Mouse (Mus musculus) neural tube, embryonic 13.5 days (tissue): ENCODE measurements around the gene Olfr592. TPM values are rescaled to one million over a fixed set of nuclear protein-coding genes. Genes with fewer than 3 reads are reported as not detected.
"Not testable (repeated sequence)": the region's sequence is repeated elsewhere in the genome, so short reads cannot be mapped to it uniquely, and the experiment has no call there.

ENCODE experiments used
- ATAC-seq: fragments of 200-750 bp; cut with Nextera tagmentation; 2 replicates; pipeline ENCODE4 v1.8.0; 2017; ENCODE audit warnings: low read depth, mild to moderate bottlenecking, moderate TSS enrichment, moderate library complexity
- H3K27ac ChIP-seq: fragments of 300-500 bp; sonication (generic); replicated peaks from 2 replicates; pipeline ENCODE4 v1.5.1; 2015; ENCODE audit warnings: moderate library complexity, mild to moderate bottlenecking, inconsistent platforms
- H3K27me3 ChIP-seq: fragments of 300-500 bp; sonication (generic); 2 replicates; pipeline ENCODE4 v1.6.1; 2015; ENCODE audit warnings: mild to moderate bottlenecking, inconsistent platforms
- H3K36me3 ChIP-seq: fragments of 300-500 bp; sonication (generic); 2 replicates; pipeline ENCODE4 v1.6.1; 2015; ENCODE audit warnings: mild to moderate bottlenecking, inconsistent platforms
- H3K4me1 ChIP-seq: fragments of 300-500 bp; sonication (generic); replicated peaks from 2 replicates; pipeline ENCODE4 v1.6.1; 2015; ENCODE audit warnings: inconsistent platforms
- H3K4me2 ChIP-seq: fragments of 300-500 bp; sonication (generic); 2 replicates; pipeline ENCODE4 v1.6.1; 2015; ENCODE audit warnings: inconsistent platforms, mild to moderate bottlenecking, moderate library complexity
- H3K4me3 ChIP-seq: fragments of 300-500 bp; sonication (generic); 2 replicates; pipeline ENCODE4 v1.5.1; 2015; ENCODE audit warnings: mild to moderate bottlenecking, inconsistent platforms
- H3K9ac ChIP-seq: fragments of 300-500 bp; sonication (generic); 2 replicates; pipeline ENCODE4 v1.6.1; 2015; ENCODE audit warnings: moderate library complexity, mild to moderate bottlenecking, inconsistent platforms
- H3K9me3 ChIP-seq: fragments of 300-500 bp; sonication (generic); 2 replicates; pipeline ENCODE4 v1.6.1; 2016; ENCODE audit warnings: inconsistent platforms
- WGBS: fragments of 180-500 bp; shearing (Covaris S2); methylation state at CpG from one replicate; pipeline ENCODE4 v1.1.7; 2015; 5-methylcytosine and 5-hydroxymethylcytosine counted together
- polyA plus RNA-seq: library from polyadenylated mRNA; unstranded; fragments of >200 nt; fragmentation: Nextera tagmentation; extraction: Ambion mirVana; gene quantifications from 2 replicates; pipeline ENCODE4 v1.2.1, GENCODE M21; 2015

Olfr592 gene
- not detected in 2 replicates for polyA plus RNA-seq

GRCm38 (mm10) chr7:103184503-103184902 lies at the start of gene Olfr592:
Olfr592 (plus strand) TSS chr7:103184803.
- not testable (repeated sequence) for H3K4me2 ChIP-seq, H3K4me1 ChIP-seq, H3K27ac ChIP-seq, H3K27me3 ChIP-seq, H3K4me3 ChIP-seq, ATAC-seq, H3K9ac ChIP-seq, H3K36me3 ChIP-seq
- peaks cover 10% of the 10 kb centered on the region; the same call in 1 of the 2 replicates for H3K9me3 ChIP-seq
- 83% methylated on average over 1 of the region's 1 CpGs for WGBS

- no peak for ATAC-seq
Observed at GRCm38 (mm10) chr7:103140579-103140978, 44.0 kb upstream of the Olfr592 start, which contains the start of gene Olfr588-ps1. Olfr588-ps1 (plus strand) TSS chr7:103140879.

GRCm38 (mm10) chr7:103156256-103156655 lies 28.3 kb upstream of the Olfr592 start, which contains the start of gene Olfr589:
Olfr589 (minus strand) TSS chr7:103156356.
- H3K27ac ChIP-seq = no peak within 1 kb of the TSS
- no peaks in the 10 kb centered on the region for H3K36me3 ChIP-seq
- H3K4me3 ChIP-seq = no peak within 1 kb of the TSS
- H3K27me3 ChIP-seq = no peaks in the 10 kb centered on the region
- H3K4me2 ChIP-seq = no peak within 1 kb of the TSS
- H3K9me3 ChIP-seq = no peaks in the 10 kb centered on the region
- H3K4me1 ChIP-seq = no peaks in the 10 kb centered on the region
- ATAC-seq = no peak
- 75% methylated on average over 2 of the region's 2 CpGs for WGBS
- H3K9ac ChIP-seq = no peak within 1 kb of the TSS

More at GRCm38 (mm10) chr7:103140579-103140978, 44.0 kb upstream of the Olfr592 start, which contains the start of gene Olfr588-ps1:
- Histone ChIP-seq H3K27ac (no peak within 1 kb of the TSS), H3K36me3 (no peaks in the 10 kb centered on the region), H3K4me2 (no peak within 1 kb of the TSS), H3K4me1 (no peaks in the 10 kb centered on the region), H3K9ac (no peak within 1 kb of the TSS), H3K27me3 (no peaks in the 10 kb centered on the region), H3K9me3 (no peaks in the 10 kb centered on the region), H3K4me3 (no peak within 1 kb of the TSS)
- 78% methylated on average over 1 of the region's 1 CpGs for WGBS

GRCm38 (mm10) chr7:103169697-103170096 lies 14.9 kb upstream of the Olfr592 start:
- 81% methylated on average over 5 of the region's 5 CpGs for WGBS
- no peaks in the 10 kb centered on the region for H3K4me1 ChIP-seq
- no peak overlapping the region for H3K27ac ChIP-seq
- no peaks in the 10 kb centered on the region for H3K36me3 ChIP-seq
- H3K4me2 ChIP-seq = no peak overlapping the region
- H3K9ac ChIP-seq = no peak overlapping the region
- no peaks in the 10 kb centered on the region for H3K9me3 ChIP-seq
- no peak for ATAC-seq
- H3K27me3 ChIP-seq = no peaks in the 10 kb centered on the region
- H3K4me3 ChIP-seq = no peak overlapping the region

GRCm38 (mm10) chr7:103178240-103178639 lies 6.4 kb upstream of the Olfr592 start, which contains the start of gene Olfr591:
Olfr591 (minus strand) TSS chr7:103178340.
- 68% methylated on average over 1 of the region's 1 CpGs for WGBS
- ATAC-seq = no peak
- H3K9me3 ChIP-seq = peaks cover 10% of the 10 kb centered on the region; the same call in 1 of the 2 replicates

GRCm38 (mm10) chr7:103211562-103211961 lies 27.0 kb downstream of the Olfr592 start, which contains the start of gene Olfr593:
Olfr593 (plus strand) TSS chr7:103211862.
- H3K9me3 ChIP-seq = no peaks in the 10 kb centered on the region
- H3K4me3 ChIP-seq = no peak within 1 kb of the TSS
- no peaks in the 10 kb centered on the region for H3K4me1 ChIP-seq
- H3K27me3 ChIP-seq = no peaks in the 10 kb centered on the region
- WGBS = 79% methylated on average over 1 of the region's 1 CpGs
- no peak within 1 kb of the TSS for H3K9ac ChIP-seq
- no peaks in the 10 kb centered on the region for H3K36me3 ChIP-seq
- no peak for ATAC-seq
- H3K4me2 ChIP-seq = no peak within 1 kb of the TSS
- H3K27ac ChIP-seq = no peak within 1 kb of the TSS

More at GRCm38 (mm10) chr7:103178240-103178639, 6.4 kb upstream of the Olfr592 start, which contains the start of gene Olfr591:
- Histone ChIP-seq H3K4me2 (no peak within 1 kb of the TSS), H3K9ac (no peak within 1 kb of the TSS), H3K36me3 (no peaks in the 10 kb centered on the region), H3K4me3 (no peak within 1 kb of the TSS), H3K4me1 (no peaks in the 10 kb centered on the region), H3K27ac (no peak within 1 kb of the TSS), H3K27me3 (no peaks in the 10 kb centered on the region)

- 92% methylated on average over 5 of the region's 5 CpGs for WGBS
- not testable (repeated sequence) for H3K27me3 ChIP-seq
Observed at GRCm38 (mm10) chr7:103212050-103212449, 27.4 kb downstream of the Olfr592 start.

GRCm38 (mm10) chr7:103216696-103217095 lies 32.1 kb downstream of the Olfr592 start, which contains the start of gene Olfr594:
Olfr594 (plus strand) TSS chr7:103216996.
- no peak for ATAC-seq
- Histone ChIP-seq H3K36me3 (no peaks in the 10 kb centered on the region), H3K4me3 (no peak within 1 kb of the TSS), H3K27ac (no peak within 1 kb of the TSS), H3K4me2 (no peak within 1 kb of the TSS), H3K27me3 (no peaks in the 10 kb centered on the region), H3K9me3 (no peaks in the 10 kb centered on the region), H3K4me1 (no peaks in the 10 kb centered on the region), H3K9ac (no peak within 1 kb of the TSS)

More at GRCm38 (mm10) chr7:103212050-103212449, 27.4 kb downstream of the Olfr592 start:
- H3K36me3 ChIP-seq, H3K4me2 ChIP-seq, H3K9me3 ChIP-seq, H3K27ac ChIP-seq, ATAC-seq, H3K4me3 ChIP-seq, H3K4me1 ChIP-seq, H3K9ac ChIP-seq: not testable (repeated sequence)

Other genes starting within 250 kb of the Olfr592 start
- gene Olfr573-ps1, start 242.2 kb upstream of the Olfr592 start, polyA plus RNA-seq = not detected in 2 replicates
- not detected in 2 replicates for gene Olfr574, start 236.3 kb upstream of the Olfr592 start, polyA plus RNA-seq
- gene Olfr575, start 226.0 kb upstream of the Olfr592 start, polyA plus RNA-seq = not detected in 2 replicates
- gene Olfr576, start 222.1 kb upstream of the Olfr592 start, polyA plus RNA-seq = not detected in 2 replicates
- gene Olfr577, start 208.9 kb upstream of the Olfr592 start, polyA plus RNA-seq = not detected in 2 replicates
- not detected in 2 replicates for gene Olfr578, start 195.5 kb upstream of the Olfr592 start, polyA plus RNA-seq
- not detected in 2 replicates for gene Olfr582, start 146.8 kb upstream of the Olfr592 start, polyA plus RNA-seq
- gene Olfr583, start 133.5 kb upstream of the Olfr592 start, polyA plus RNA-seq = not detected in 2 replicates
- not detected in 2 replicates for gene Olfr584, start 102.9 kb upstream of the Olfr592 start, polyA plus RNA-seq
- not detected in 2 replicates for gene Olfr585, start 87.1 kb upstream of the Olfr592 start, polyA plus RNA-seq
- not detected in 2 replicates for gene Olfr586, start 59.2 kb upstream of the Olfr592 start, polyA plus RNA-seq
- gene Olfr588-ps1, start 43.9 kb upstream of the Olfr592 start, polyA plus RNA-seq = not detected in 2 replicates
- gene Olfr589, start 28.4 kb upstream of the Olfr592 start, polyA plus RNA-seq = not detected in 2 replicates
- gene Olfr591, start 6.5 kb upstream of the Olfr592 start, polyA plus RNA-seq = not detected in 2 replicates
- not detected in 2 replicates for gene Olfr593, start 27.1 kb downstream of the Olfr592 start, polyA plus RNA-seq
- not detected in 2 replicates for gene Olfr594, start 32.2 kb downstream of the Olfr592 start, polyA plus RNA-seq
- gene Usp17ld, start 67.7 kb downstream of the Olfr592 start, polyA plus RNA-seq = not detected in 2 replicates
- gene Olfr596, start 120.8 kb downstream of the Olfr592 start, polyA plus RNA-seq = not detected in 2 replicates
- not detected in 2 replicates for gene Olfr597, start 131.5 kb downstream of the Olfr592 start, polyA plus RNA-seq
- gene Olfr598, start 138.8 kb downstream of the Olfr592 start, polyA plus RNA-seq = not detected in 2 replicates
- gene Olfr599, start 151.1 kb downstream of the Olfr592 start, polyA plus RNA-seq = not detected in 2 replicates
- not detected in 2 replicates for gene Olfr600, start 164.9 kb downstream of the Olfr592 start, polyA plus RNA-seq
- not detected in 2 replicates for gene Olfr601, start 177.9 kb downstream of the Olfr592 start, polyA plus RNA-seq
- gene Olfr603, start 201.4 kb downstream of the Olfr592 start, polyA plus RNA-seq = not detected in 2 replicates
- not detected in 2 replicates for gene Usp17lc, start 230.3 kb downstream of the Olfr592 start, polyA plus RNA-seq